Mouse (Mus musculus) heart, embryonic 16.5 days (tissue): ENCODE results near the gene Fam13c. TPM values are rescaled to one million over a fixed set of nuclear protein-coding genes. Genes with fewer than 3 reads are reported as not detected.
A peak's percentile ranks its signal among the peaks of the same experiment; 100 is the strongest.

Source experiments
- ATAC-seq: fragments of 200-750 bp; cut with Nextera tagmentation; replicated peaks from 2 replicates; pipeline ENCODE4 v1.8.0; 2017; ENCODE audit warnings: moderate number of reproducible peaks; ENCODE audit not compliant: insufficient read depth, low FRiP score; ENCODE audit errors: extremely low read depth
- H3K27ac ChIP-seq: fragments of 300-500 bp; sonication (generic); 2 replicates; pipeline ENCODE4 v1.5.1; 2014; ENCODE audit warnings: mild to moderate bottlenecking, low read length, control low read depth, moderate library complexity
- H3K27me3 ChIP-seq: fragments of 300-500 bp; sonication (generic); 2 replicates; pipeline ENCODE4 v1.6.1; 2014; ENCODE audit warnings: low read length, mixed read lengths; ENCODE audit not compliant: control insufficient read depth, insufficient read depth
- H3K36me3 ChIP-seq: fragments of 300-500 bp; sonication (generic); 2 replicates; pipeline ENCODE4 v1.6.1; 2014; ENCODE audit not compliant: control insufficient read depth, insufficient read depth
- H3K4me1 ChIP-seq: fragments of 300-500 bp; sonication (generic); 2 replicates; pipeline ENCODE4 v1.6.1; 2014; ENCODE audit warnings: low read length, mixed read lengths; ENCODE audit not compliant: control insufficient read depth, insufficient read depth
- H3K4me2 ChIP-seq: fragments of 300-500 bp; sonication (generic); 2 replicates; pipeline ENCODE4 v1.6.1; 2014; ENCODE audit warnings: low read depth, mild to moderate bottlenecking, control low read depth, low read length
- H3K4me3 ChIP-seq: fragments of 300-500 bp; sonication (generic); 2 replicates; pipeline ENCODE4 v1.5.1; 2014; ENCODE audit warnings: mild to moderate bottlenecking, control low read depth, low read length
- H3K9ac ChIP-seq: fragments of 300-500 bp; sonication (generic); 2 replicates; pipeline ENCODE4 v1.6.1; 2014; ENCODE audit warnings: low read length, control low read depth
- H3K9me3 ChIP-seq: fragments of 300-500 bp; sonication (generic); replicated peaks from 2 replicates; pipeline ENCODE4 v1.6.1; 2016; ENCODE audit warnings: low read length; ENCODE audit not compliant: control insufficient read depth
- WGBS: fragments of 180-500 bp; shearing (Covaris S2); extraction: QIAGEN DNeasy Blood & Tissue Kit; methylation state at CpG from one replicate; pipeline ENCODE4 v1.1.7; 2014; 5-methylcytosine and 5-hydroxymethylcytosine counted together
- polyA plus RNA-seq: library from polyadenylated mRNA; unstranded; fragments of >200 nt; fragmentation: Nextera tagmentation; extraction: Ambion mirVana; gene quantifications from 2 replicates; pipeline ENCODE4 v1.2.1, GENCODE M21; 2015

The Fam13c gene
- polyA plus RNA-seq, 1 experiment from 2014 or later, result 11.1 TPM

- no peak overlapping the region for H3K4me2 ChIP-seq
- H3K27ac ChIP-seq, result peak overlapping the region; percentile 66
- no peak for ATAC-seq
These were observed 45.0 kb downstream of the Fam13c start for GRCm38 (mm10) chr10:70485287-70485612.

GRCm38 (mm10) chr10:70486651-70487050, 46.4 kb downstream of the Fam13c start:
- no peaks in the 10 kb centered on the region for H3K27me3 ChIP-seq
- WGBS, result 82% methylated on average over 6 of the region's 6 CpGs
- no peak overlapping the region for H3K27ac ChIP-seq
- no peaks in the 10 kb centered on the region for H3K9me3 ChIP-seq
- no peak overlapping the region for H3K9ac ChIP-seq
- H3K4me3 ChIP-seq, result no peak overlapping the region
- H3K4me1 ChIP-seq, result peaks cover 7% of the 10 kb centered on the region
- H3K4me2 ChIP-seq, result no peak overlapping the region
- H3K36me3 ChIP-seq, result no peaks in the 10 kb centered on the region
- no peak for ATAC-seq

More at GRCm38 (mm10) chr10:70485287-70485612, 45.0 kb downstream of the Fam13c start:
- no peak overlapping the region for H3K4me3 ChIP-seq
- H3K9me3 ChIP-seq, result no peaks in the 10 kb centered on the region
- no peaks in the 10 kb centered on the region for H3K27me3 ChIP-seq
- no peak overlapping the region for H3K9ac ChIP-seq
- peaks cover 7% of the 10 kb centered on the region for H3K4me1 ChIP-seq
- no peaks in the 10 kb centered on the region for H3K36me3 ChIP-seq
- WGBS, result 55% methylated on average over 7 of the region's 7 CpGs

- no peaks in the 10 kb centered on the region for H3K27me3 ChIP-seq
- no peak for ATAC-seq
These were observed 53.6 kb downstream of the Fam13c start for GRCm38 (mm10) chr10:70493891-70494290.

GRCm38 (mm10) chr10:70494441-70494840, 54.2 kb downstream of the Fam13c start:
- WGBS, result 41% methylated on average over 2 of the region's 2 CpGs
- Histone ChIP-seq H3K9ac (no peak overlapping the region), H3K36me3 (no peaks in the 10 kb centered on the region), H3K27ac (peak overlapping the region; percentile 74), H3K27me3 (no peaks in the 10 kb centered on the region), H3K4me1 (peaks cover 8% of the 10 kb centered on the region), H3K9me3 (no peaks in the 10 kb centered on the region), H3K4me3 (no peak overlapping the region), H3K4me2 (no peak overlapping the region)
- ATAC-seq, result peak; percentile 35

More at GRCm38 (mm10) chr10:70493891-70494290, 53.6 kb downstream of the Fam13c start:
- no peak overlapping the region for H3K4me2 ChIP-seq
- peaks cover 8% of the 10 kb centered on the region for H3K4me1 ChIP-seq
- H3K9ac ChIP-seq, result no peak overlapping the region
- WGBS, result 63% methylated on average over 3 of the region's 3 CpGs
- H3K27ac ChIP-seq, result peak overlapping the region; percentile 74
- no peaks in the 10 kb centered on the region for H3K36me3 ChIP-seq
- H3K4me3 ChIP-seq, result no peak overlapping the region
- H3K9me3 ChIP-seq, result no peaks in the 10 kb centered on the region

GRCm38 (mm10) chr10:70495106-70496104, 55.1 kb downstream of the Fam13c start:
- Histone ChIP-seq H3K4me2 (no peak overlapping the region), H3K9ac (no peak overlapping the region), H3K27ac (peak overlapping the region; percentile 49), H3K27me3 (no peaks in the 10 kb centered on the region), H3K4me3 (no peak overlapping the region), H3K9me3 (no peaks in the 10 kb centered on the region), H3K4me1 (peaks cover 8% of the 10 kb centered on the region), H3K36me3 (no peaks in the 10 kb centered on the region)
- 70% methylated on average over 4 of the region's 4 CpGs for WGBS
- 0 out of 2 replicates have a peak, but pooled peaks have one; percentile 38 for ATAC-seq

- peaks cover 8% of the 10 kb centered on the region for H3K4me1 ChIP-seq
- no peaks in the 10 kb centered on the region for H3K36me3 ChIP-seq
- peaks cover 2% of the 10 kb centered on the region for H3K9me3 ChIP-seq
- ATAC-seq, result no peak
- H3K4me2 ChIP-seq, result no peak overlapping the region
- H3K4me3 ChIP-seq, result no peak overlapping the region
- H3K27ac ChIP-seq, result no peak overlapping the region
- H3K9ac ChIP-seq, result no peak overlapping the region
- H3K27me3 ChIP-seq, result no peaks in the 10 kb centered on the region
These were observed 56.7 kb downstream of the Fam13c start for GRCm38 (mm10) chr10:70496938-70497337.

GRCm38 (mm10) chr10:70498328-70498727, 58.0 kb downstream of the Fam13c start:
- WGBS, result 66% methylated on average over 2 of the region's 2 CpGs
- Histone ChIP-seq H3K4me3 (no peak overlapping the region), H3K4me1 (peaks cover 8% of the 10 kb centered on the region), H3K9me3 (peaks cover 3% of the 10 kb centered on the region), H3K4me2 (no peak overlapping the region), H3K36me3 (no peaks in the 10 kb centered on the region), H3K9ac (no peak overlapping the region), H3K27ac (no peak overlapping the region), H3K27me3 (no peaks in the 10 kb centered on the region)
- ATAC-seq, result no peak

- H3K9me3 ChIP-seq, result peaks cover 3% of the 10 kb centered on the region
- no peak overlapping the region for H3K4me3 ChIP-seq
- no peaks in the 10 kb centered on the region for H3K27me3 ChIP-seq
- no peak overlapping the region for H3K4me2 ChIP-seq
- no peaks in the 10 kb centered on the region for H3K36me3 ChIP-seq
- H3K9ac ChIP-seq, result no peak overlapping the region
- no peak overlapping the region for H3K27ac ChIP-seq
- ATAC-seq, result no peak
- peaks cover 8% of the 10 kb centered on the region; the same call in 1 of the 2 replicates for H3K4me1 ChIP-seq
- WGBS, result 54% methylated on average over 13 of the region's 13 CpGs
These were observed 59.0 kb downstream of the Fam13c start for GRCm38 (mm10) chr10:70499246-70499645.

- peaks cover 3% of the 10 kb centered on the region; the same call in 1 of the 2 replicates for H3K36me3 ChIP-seq
- no peak overlapping the region for H3K4me3 ChIP-seq
- no peaks in the 10 kb centered on the region for H3K4me1 ChIP-seq
- no peak for ATAC-seq
- peaks cover 8% of the 10 kb centered on the region for H3K9me3 ChIP-seq
- WGBS, result 86% methylated on average over 15 of the region's 15 CpGs
- H3K9ac ChIP-seq, result no peak overlapping the region
- H3K4me2 ChIP-seq, result no peak overlapping the region
- no peaks in the 10 kb centered on the region for H3K27me3 ChIP-seq
- H3K27ac ChIP-seq, result no peak overlapping the region
These were observed 64.6 kb downstream of the Fam13c start for GRCm38 (mm10) chr10:70504871-70505270.
